Mouse (Mus musculus) lung, embryonic 14.5 days (tissue): ENCODE data around the gene Kcnh5. TPM values are rescaled to one million over a fixed set of nuclear protein-coding genes. Genes with fewer than 3 reads are reported as not detected.

Experiments used
- ATAC-seq: fragments of 200-750 bp; cut with Nextera tagmentation; 2 replicates; pipeline ENCODE4 v1.8.0; 2017; ENCODE audit warnings: mild to moderate bottlenecking, moderate TSS enrichment, moderate library complexity; ENCODE audit not compliant: insufficient read depth
- DNase-seq: peaks from one replicate; pipeline ENCODE4 v3.0.0-alpha.2; 2015
- H3K27ac ChIP-seq: fragments of 300-500 bp; sonication (generic); 2 replicates; pipeline ENCODE4 v1.5.1; 2014; ENCODE audit warnings: low read depth, mild to moderate bottlenecking, moderate library complexity
- H3K27me3 ChIP-seq: fragments of 300-500 bp; sonication (generic); 2 replicates; pipeline ENCODE4 v1.6.1; 2014; ENCODE audit warnings: low read length, control low read depth; ENCODE audit not compliant: insufficient read depth
- H3K36me3 ChIP-seq: fragments of 300-500 bp; sonication (generic); 2 replicates; pipeline ENCODE4 v1.6.1; 2014; ENCODE audit warnings: control low read depth; ENCODE audit not compliant: insufficient read depth
- H3K4me1 ChIP-seq: fragments of 300-500 bp; sonication (generic); 2 replicates; pipeline ENCODE4 v1.6.1; 2014; ENCODE audit warnings: antibody characterized with exemption, control low read depth; ENCODE audit not compliant: insufficient read depth
- H3K4me2 ChIP-seq: fragments of 300-500 bp; sonication (generic); 2 replicates; pipeline ENCODE4 v1.6.1; 2014; ENCODE audit warnings: mild to moderate bottlenecking
- H3K4me3 ChIP-seq: fragments of 300-500 bp; sonication (generic); 2 replicates; pipeline ENCODE4 v1.5.1; 2014; ENCODE audit warnings: low read depth, low read length
- H3K9ac ChIP-seq: fragments of 300-500 bp; sonication (generic); 2 replicates; pipeline ENCODE4 v1.6.1; 2014
- H3K9me3 ChIP-seq: fragments of 300-500 bp; sonication (generic); 2 replicates; pipeline ENCODE4 v1.6.1; 2016; ENCODE audit warnings: low read depth, low read length, control low read depth
- CTCF ChIP-seq: IDR thresholded peaks from 2 replicates; pipeline ENCODE4 v1.5.1; 2016; ENCODE audit warnings: antibody characterized with exemption, low read depth
- WGBS: fragments of 180-500 bp; shearing (Covaris S2); extraction: QIAGEN DNeasy Blood & Tissue Kit; methylation state at CpG from one replicate; pipeline ENCODE4 v1.1.7; 2014; 5-methylcytosine and 5-hydroxymethylcytosine counted together
- polyA plus RNA-seq: library from polyadenylated mRNA; unstranded; fragments of >200 nt; fragmentation: Nextera tagmentation; extraction: Ambion mirVana; gene quantifications from 2 replicates; pipeline ENCODE4 v1.2.1, GENCODE M21; 2014

Kcnh5 gene
- polyA plus RNA-seq, 1 experiment from 2014 or later: 0.05 TPM

DNA sequence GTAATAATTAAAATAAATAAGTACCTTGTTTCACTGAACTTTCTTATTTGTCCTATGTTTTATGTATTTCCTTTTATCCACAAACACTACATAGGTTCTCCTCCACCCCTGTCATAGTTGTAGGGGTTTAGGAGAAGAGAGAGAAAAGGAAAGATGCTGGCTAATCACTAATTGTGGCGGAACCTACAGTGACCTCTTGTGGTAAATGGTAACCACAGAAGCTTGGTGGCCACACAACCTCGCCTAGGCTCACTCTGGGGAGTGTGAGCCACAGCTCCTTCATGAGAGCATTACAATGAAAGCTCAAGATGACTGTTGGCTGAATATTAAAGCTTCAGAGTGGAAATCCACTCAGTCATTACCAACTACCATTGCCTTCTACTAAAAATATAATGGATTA lies 6.2 kb downstream of the Kcnh5 start:
- peaks cover 10% of the 10 kb centered on the region for H3K27me3 ChIP-seq
- no peak overlapping the region for H3K9ac ChIP-seq
- no peak overlapping the region for H3K4me3 ChIP-seq
- no peaks in the 10 kb centered on the region for H3K9me3 ChIP-seq
- no peak overlapping the region for H3K4me2 ChIP-seq
- peak; percentile 51 for TF ChIP-seq CTCF
- no peak for ATAC-seq
- no peaks in the 10 kb centered on the region for H3K36me3 ChIP-seq
- 23% methylated on average over 2 of the region's 2 CpGs for WGBS
- peak; percentile 53 for DNase-seq
- H3K4me1 ChIP-seq: no peaks in the 10 kb centered on the region
- no peak overlapping the region for H3K27ac ChIP-seq

DNA sequence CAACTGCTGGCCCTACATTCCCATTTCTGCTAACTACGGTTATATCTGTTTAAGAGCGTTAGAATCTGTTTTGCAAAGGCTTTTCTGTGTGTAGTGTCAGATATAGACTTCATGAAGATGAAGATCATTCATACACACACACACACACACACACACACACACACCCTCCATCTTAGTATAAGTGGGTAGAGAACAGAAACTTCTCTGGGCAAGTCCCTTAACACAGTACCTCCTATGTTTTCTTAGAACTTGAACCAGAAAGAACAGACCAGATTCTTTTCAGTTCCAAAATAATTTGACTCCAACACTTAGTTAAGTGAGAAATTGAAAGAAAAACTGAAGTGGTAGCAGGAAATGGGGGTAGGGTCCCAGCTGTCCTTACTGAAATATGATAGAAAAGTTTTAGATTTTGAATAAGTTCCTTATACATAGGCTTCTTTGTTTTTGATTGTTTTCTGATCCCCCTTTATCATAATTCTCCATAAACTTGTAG lies 24.0 kb downstream of the Kcnh5 start:
- no peak for TF ChIP-seq CTCF
- Histone ChIP-seq H3K36me3 (no peaks in the 10 kb centered on the region), H3K9ac (no peak overlapping the region), H3K4me1 (no peaks in the 10 kb centered on the region), H3K9me3 (no peaks in the 10 kb centered on the region), H3K27me3 (no peaks in the 10 kb centered on the region), H3K4me3 (no peak overlapping the region), H3K4me2 (no peak overlapping the region), H3K27ac (no peak overlapping the region)
- ATAC-seq: no peak
- no peak for DNase-seq
- WGBS: 83% methylated on average over 2 of the region's 2 CpGs

DNA sequence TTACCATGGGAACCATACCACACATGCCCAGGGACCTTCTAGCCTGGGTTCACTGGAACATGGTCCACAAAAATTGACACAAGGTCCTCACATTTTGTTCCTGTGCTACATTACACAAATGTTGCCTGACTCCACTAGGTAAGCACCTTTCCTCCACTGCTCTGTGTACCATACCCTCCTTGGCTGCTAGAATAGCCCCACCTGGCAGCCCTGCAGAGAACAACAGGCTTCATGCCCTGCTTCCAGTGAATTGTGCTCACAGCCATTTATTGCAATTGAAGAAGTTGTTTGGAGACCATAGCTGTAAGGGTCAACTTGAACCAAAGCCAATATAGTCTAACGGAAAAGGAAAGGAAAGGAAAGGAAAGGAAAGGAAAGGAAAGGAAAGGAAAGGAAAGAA lies 37.3 kb downstream of the Kcnh5 start:
- 77% methylated on average over 1 of the region's 1 CpGs for WGBS
- H3K4me1 ChIP-seq: no peaks in the 10 kb centered on the region
- H3K27ac ChIP-seq: no peak overlapping the region
- no peak overlapping the region for H3K4me3 ChIP-seq
- H3K9me3 ChIP-seq: no peaks in the 10 kb centered on the region
- ATAC-seq (no peak), DNase-seq (no peak)
- no peak overlapping the region for H3K9ac ChIP-seq
- H3K36me3 ChIP-seq: no peaks in the 10 kb centered on the region
- no peak overlapping the region for H3K4me2 ChIP-seq
- no peaks in the 10 kb centered on the region for H3K27me3 ChIP-seq
- peak; percentile 15; the same call in 1 of the 2 replicates for TF ChIP-seq CTCF

DNA sequence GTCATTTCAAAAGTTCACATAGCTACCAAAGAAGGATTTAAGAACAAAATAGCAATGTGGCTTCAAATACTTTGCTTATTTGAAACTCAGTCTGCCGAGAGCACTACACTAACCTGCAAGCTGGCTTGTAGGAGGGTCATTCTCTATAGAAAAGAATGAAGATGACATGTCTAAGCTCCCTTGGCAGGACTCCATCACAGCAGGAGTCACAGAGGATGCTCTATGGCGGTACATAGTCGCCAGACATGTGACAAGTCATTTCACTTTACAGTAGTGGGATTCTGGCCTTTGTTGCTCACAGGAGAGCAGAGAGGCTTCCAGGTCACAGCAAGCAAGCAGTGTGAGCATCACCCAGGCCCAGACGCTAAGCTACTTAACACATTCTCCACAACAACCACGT lies 85.2 kb downstream of the Kcnh5 start:
- H3K9ac ChIP-seq: no peak overlapping the region
- WGBS: 75% methylated on average over 5 of the region's 5 CpGs
- H3K9me3 ChIP-seq: no peaks in the 10 kb centered on the region
- H3K27ac ChIP-seq: no peak overlapping the region
- H3K36me3 ChIP-seq: no peaks in the 10 kb centered on the region
- TF ChIP-seq CTCF: no peak
- ATAC-seq (no peak), DNase-seq (no peak)
- H3K4me1 ChIP-seq: no peaks in the 10 kb centered on the region
- H3K4me2 ChIP-seq: no peak overlapping the region
- H3K27me3 ChIP-seq: no peaks in the 10 kb centered on the region
- no peak overlapping the region for H3K4me3 ChIP-seq

DNA sequence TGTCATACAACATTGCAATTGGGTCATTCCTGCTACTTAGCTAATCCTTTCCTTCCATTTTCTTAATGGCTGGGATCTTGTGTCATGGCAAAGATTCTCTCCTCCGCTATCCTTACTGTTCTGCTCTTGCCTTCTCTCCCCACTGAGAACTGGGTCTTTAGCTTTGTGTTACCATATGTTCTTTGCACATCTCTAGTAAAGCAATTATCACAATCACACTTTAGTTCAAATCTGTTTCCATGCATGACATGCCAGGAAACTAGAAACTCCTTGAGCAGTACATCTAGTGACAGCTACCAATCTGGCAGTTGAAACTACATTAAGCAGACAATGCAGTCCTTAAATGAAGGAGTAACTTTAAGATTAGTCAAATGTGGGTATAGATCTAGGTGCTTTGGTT lies 86.2 kb downstream of the Kcnh5 start:
- Histone ChIP-seq H3K4me2 (no peak overlapping the region), H3K4me3 (no peak overlapping the region), H3K36me3 (no peaks in the 10 kb centered on the region), H3K27me3 (no peaks in the 10 kb centered on the region), H3K9me3 (no peaks in the 10 kb centered on the region), H3K27ac (no peak overlapping the region), H3K9ac (no peak overlapping the region), H3K4me1 (no peaks in the 10 kb centered on the region)
- ATAC-seq: no peak
- WGBS: 96% methylated on average over 1 of the region's 1 CpGs
- no peak for DNase-seq
- no peak for TF ChIP-seq CTCF

DNA sequence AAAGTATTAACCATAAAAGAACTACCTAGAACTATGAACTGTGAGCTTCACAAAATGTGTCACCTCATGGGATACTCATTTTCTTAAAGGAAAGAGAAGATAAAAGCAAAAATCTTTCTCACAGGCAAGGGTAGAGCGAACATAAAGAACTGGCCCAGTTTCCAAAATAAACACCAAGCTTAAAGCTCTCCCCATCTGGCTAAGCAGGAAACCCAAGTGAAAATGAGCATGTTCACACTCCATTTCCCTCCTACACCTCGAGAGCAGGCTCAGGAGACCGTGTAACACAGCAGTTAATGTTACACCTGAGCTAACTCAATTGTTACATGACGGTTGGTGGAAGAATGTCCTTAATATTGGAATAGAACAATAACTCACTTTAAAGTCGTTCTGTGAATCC lies 100.0 kb downstream of the Kcnh5 start:
- TF ChIP-seq CTCF: no peak
- DNase-seq (no peak), ATAC-seq (no peak)
- Histone ChIP-seq H3K27ac (no peak overlapping the region), H3K4me1 (no peaks in the 10 kb centered on the region), H3K4me3 (no peak overlapping the region), H3K9me3 (no peaks in the 10 kb centered on the region), H3K9ac (no peak overlapping the region), H3K36me3 (no peaks in the 10 kb centered on the region), H3K4me2 (no peak overlapping the region), H3K27me3 (no peaks in the 10 kb centered on the region)
- 51% methylated on average over 5 of the region's 5 CpGs for WGBS

DNA sequence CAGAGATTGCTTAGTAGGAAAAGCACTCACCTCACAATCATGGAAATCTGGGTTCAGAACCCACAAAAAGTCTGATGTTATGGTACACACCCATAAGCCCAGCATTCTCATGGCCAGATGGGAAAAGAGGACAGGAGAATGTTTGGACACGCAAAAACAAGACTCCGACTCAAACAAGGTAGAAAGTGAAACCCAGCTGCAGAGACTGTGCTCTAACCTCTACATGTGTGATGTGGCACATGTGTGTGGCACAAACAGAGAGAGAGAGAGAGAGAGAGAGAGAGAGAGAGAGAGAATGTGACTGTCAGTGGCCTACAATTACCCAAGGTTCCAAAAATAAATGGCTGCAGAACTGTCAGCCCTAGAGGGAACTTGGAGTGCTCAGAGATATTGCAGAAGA lies 106.1 kb downstream of the Kcnh5 start:
- Histone ChIP-seq H3K27me3 (no peaks in the 10 kb centered on the region), H3K36me3 (no peaks in the 10 kb centered on the region), H3K27ac (no peak overlapping the region), H3K4me1 (no peaks in the 10 kb centered on the region), H3K4me2 (no peak overlapping the region), H3K9me3 (no peaks in the 10 kb centered on the region), H3K9ac (no peak overlapping the region), H3K4me3 (no peak overlapping the region)
- 85% methylated on average over 2 of the region's 2 CpGs for WGBS
- no peak for TF ChIP-seq CTCF
- DNase-seq (no peak), ATAC-seq (no peak)

DNA sequence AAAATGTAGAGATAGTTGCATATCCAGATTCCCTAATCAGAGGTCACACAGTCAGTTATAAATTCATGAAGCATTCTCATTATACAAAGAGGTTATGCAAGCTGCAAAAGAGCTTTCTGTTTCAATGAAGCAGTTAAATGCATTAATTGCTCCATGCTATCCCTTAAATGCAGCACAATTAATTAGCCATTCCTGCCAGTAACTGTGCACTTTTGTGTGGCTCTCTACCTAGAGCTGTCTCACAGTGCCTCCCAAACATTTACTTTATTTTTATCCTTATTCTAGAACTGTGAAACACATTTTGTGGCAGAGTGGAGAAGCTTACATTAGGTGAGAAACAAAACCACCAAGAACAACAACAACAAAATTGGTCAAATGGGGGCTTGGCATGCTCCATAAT lies 114.6 kb downstream of the Kcnh5 start:
- TF ChIP-seq CTCF: no peak
- H3K9ac ChIP-seq: no peak overlapping the region

More for the DNA sequence above, 114.6 kb downstream of the Kcnh5 start:
- ATAC-seq (no peak), DNase-seq (no peak)
- Histone ChIP-seq H3K9me3 (no peaks in the 10 kb centered on the region), H3K36me3 (no peaks in the 10 kb centered on the region), H3K27me3 (no peaks in the 10 kb centered on the region), H3K27ac (no peak overlapping the region), H3K4me1 (no peaks in the 10 kb centered on the region), H3K4me3 (no peak overlapping the region), H3K4me2 (no peak overlapping the region)
